Comparison of ENCODE assay signal across 11 mouse cellular contexts in the genomic region with DNA sequence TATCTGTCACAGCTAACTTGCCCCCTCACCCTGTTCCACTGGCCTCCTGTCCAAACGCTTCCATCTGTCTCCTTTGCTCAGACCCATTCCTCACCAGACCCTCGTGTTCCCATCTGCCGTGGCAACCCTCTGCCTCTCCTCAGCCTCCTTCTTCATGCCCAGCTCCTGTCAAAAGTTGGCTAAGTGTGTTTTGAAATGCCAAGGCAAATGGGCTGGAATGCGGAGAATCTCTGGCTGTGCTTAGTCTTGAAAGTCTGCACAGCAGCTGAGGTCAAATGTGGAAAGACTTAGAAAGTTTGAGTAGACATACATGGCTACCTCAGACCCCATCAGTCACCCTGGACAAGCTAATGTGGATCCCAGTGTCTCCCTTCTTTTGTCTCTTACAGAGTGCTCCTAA. TPM values are rescaled to one million over a fixed set of nuclear protein-coding genes. Genes with fewer than 3 reads are reported as not detected.
A peak's percentile ranks its signal among the peaks of the same experiment; 100 is the strongest.
DNase-seq lines count a peak whose midpoint lies in the region; ATAC-seq and TF ChIP-seq lines count a peak whose summit lies in the region.
"Had no signal": no experiment of that assay in that cellular context is flagged by ENCODE, and none has a peak within 500 bp of the region (broad histone marks: within the 10 kb centered on the region; RNA-seq: fewer than 3 reads in every experiment).

No protein-coding gene starts in this region.

- no peaks in the 10 kb centered on the region for H3K27me3 ChIP-seq in lung, embryonic 14.5 days (ENCODE audit: insufficient read depth, low read length)
- no peaks in the 10 kb centered on the region for H3K27me3 ChIP-seq in heart, embryonic 15.5 days

- WGBS in lung, embryonic 14.5 days = 16% methylated on average over 4 of the region's 4 CpGs
- 18% methylated on average over 4 of the region's 4 CpGs for WGBS in heart, embryonic 15.5 days

- H3K27ac ChIP-seq in lung, embryonic 14.5 days (ENCODE audit: low read depth) = 0 out of 2 replicates have a peak overlapping the region, but pooled peaks have one; percentile 26
- H3K27ac ChIP-seq in heart, embryonic 15.5 days = peak overlapping the region; percentile 93

- TF ChIP-seq CTCF in lung, embryonic 14.5 days (IDR thresholded peaks at IDR 0.05; ENCODE audit: low read depth) = no peak

- H3K4me1 ChIP-seq in lung, embryonic 14.5 days (ENCODE audit: insufficient read depth) = no peaks in the 10 kb centered on the region
- H3K4me1 ChIP-seq in heart, embryonic 15.5 days (replicated peaks) = peaks cover 43% of the 10 kb centered on the region

- no peak for ATAC-seq in lung, embryonic 14.5 days (ENCODE audit: insufficient read depth)
- peak; percentile 20; the same call in 1 of the 2 replicates for ATAC-seq in heart, embryonic 15.5 days (replicated peaks; ENCODE audit: insufficient number of reproducible peaks, insufficient read depth, low FRiP score, low read depth)

- no peaks in the 10 kb centered on the region for H3K36me3 ChIP-seq in lung, embryonic 14.5 days (ENCODE audit: insufficient read depth)
- peaks cover 6% of the 10 kb centered on the region for H3K36me3 ChIP-seq in heart, embryonic 15.5 days

- H3K4me2 ChIP-seq in lung, embryonic 14.5 days = no peak overlapping the region
- peak overlapping the region; percentile 44; the same call in 1 of the 2 replicates for H3K4me2 ChIP-seq in heart, embryonic 15.5 days

- no peak overlapping the region for H3K4me3 ChIP-seq in lung, embryonic 14.5 days (ENCODE audit: low read depth, low read length)
- no peak overlapping the region for H3K4me3 ChIP-seq in heart, embryonic 15.5 days

- no peaks in the 10 kb centered on the region for H3K9me3 ChIP-seq in lung, embryonic 14.5 days (ENCODE audit: low read depth, low read length)
- H3K9me3 ChIP-seq in heart, embryonic 15.5 days (replicated peaks) = no peaks in the 10 kb centered on the region

- intact Hi-C loops in gastrocnemius, postnatal 36 days (cut with DNase I) = loop anchor here (5.0 kb wide), 1 partner anchor 100 kb away; no protein-coding TSS in a partner anchor

- peak; percentile 38 for DNase-seq in gastrocnemius, postnatal 25 days
- DNase-seq in gastrocnemius, postnatal 36 days = no peak
- peak; percentile 29 for DNase-seq in lung, embryonic 14.5 days
- no peak for DNase-seq in lung, postnatal 25 days (ENCODE audit: low spot score)
- peak; percentile 15 for DNase-seq in yolk sac, embryonic 10.5 days (ENCODE audit: low spot score)
- DNase-seq in urinary bladder, postnatal 36 days (ENCODE audit: low spot score in 2 of 2) = no peak
- DNase-seq: adrenal gland, postnatal 25 days; cerebellum, adult 11-12 months; liver; thymus, postnatal 4 days had no signal

- no peak overlapping the region for H3K9ac ChIP-seq in lung, embryonic 14.5 days
- H3K9ac ChIP-seq in heart, embryonic 15.5 days = no peak overlapping the region

RNA-seq across cellular contexts. Expression of gene Cap2, which starts 21.1 kb away (rescaled TPM):
- 100 to 1,000 TPM; 281 to 304 TPM for total RNA-seq in gastrocnemius, postnatal 25 days (2021)
- total RNA-seq in gastrocnemius, postnatal 36 days (2021) = 100 to 1,000 TPM; 249 to 277 TPM
- polyA plus RNA-seq in lung, embryonic 14.5 days (2014; fragmentation: Nextera tagmentation; extraction: Ambion mirVana) = 4.3 and 9.6 TPM in 2 replicates
- polyA plus RNA-seq in heart, embryonic 15.5 days (2015; fragmentation: Nextera tagmentation; extraction: Ambion mirVana) = 139 and 172 TPM in 2 replicates

Comparison
In these comparisons a context has a peak if more than half of its experiments do, and no peak if none do; other contexts are left out.
1. DNase-seq: peak in gastrocnemius, postnatal 25 days (single experiment), lung, embryonic 14.5 days (single experiment) and yolk sac, embryonic 10.5 days (single experiment); none in gastrocnemius, postnatal 36 days (0 of 2), lung, postnatal 25 days (single experiment) and urinary bladder, postnatal 36 days (0 of 2).